Mouse (Mus musculus) adrenal gland, adult (tissue): Measurements from ENCODE around the gene Cacng5.

Experiments
- DNase-seq, 2 experiments: peaks; one replicate each; pipeline ENCODE4 v3.0.0; 2022 to 2023; ENCODE audit warnings: low spot score in 1 of 2; ENCODE audit not compliant: inconsistent age in 2 of 2

Gene Cacng5

DNA sequence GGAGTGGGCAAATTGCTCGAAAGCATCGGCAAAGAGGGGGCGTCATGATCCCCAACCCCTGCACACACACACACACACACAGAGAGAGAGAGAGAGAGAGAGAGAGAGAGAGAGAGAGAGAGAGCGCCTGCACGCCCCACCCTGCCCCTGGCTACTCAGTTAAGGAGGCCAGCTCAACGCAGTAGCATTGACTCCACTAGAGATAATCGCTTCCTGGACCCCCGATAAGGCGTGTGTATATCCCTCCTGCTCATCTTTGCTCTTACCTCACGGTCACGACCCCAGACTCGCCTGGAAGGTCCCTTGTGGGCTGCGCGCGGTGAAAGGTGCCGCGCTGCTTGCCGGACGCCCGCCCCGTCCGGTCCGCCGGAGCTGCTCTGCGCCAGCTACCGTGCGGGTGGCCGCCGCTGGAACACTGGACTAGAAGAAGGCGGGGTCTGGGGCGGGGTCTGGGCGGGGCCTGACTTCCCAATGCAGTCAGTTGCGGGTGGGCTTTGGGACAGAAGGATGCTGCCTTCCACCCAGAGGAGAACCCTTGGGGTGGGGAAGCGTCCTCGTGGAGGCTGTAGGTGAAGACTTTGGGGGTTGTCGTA is at the start of gene Cacng5:
TSS of gene Cacng5 (minus strand) at position 422 of the 593 bp plus-strand sequence.
- DNase-seq: peak in 1 of 2 experiments; percentile 28

GRCm38 (mm10) chr11:107957566-107958350 is 42.9 kb upstream of the Cacng5 start:
- DNase-seq: no peak

DNA sequence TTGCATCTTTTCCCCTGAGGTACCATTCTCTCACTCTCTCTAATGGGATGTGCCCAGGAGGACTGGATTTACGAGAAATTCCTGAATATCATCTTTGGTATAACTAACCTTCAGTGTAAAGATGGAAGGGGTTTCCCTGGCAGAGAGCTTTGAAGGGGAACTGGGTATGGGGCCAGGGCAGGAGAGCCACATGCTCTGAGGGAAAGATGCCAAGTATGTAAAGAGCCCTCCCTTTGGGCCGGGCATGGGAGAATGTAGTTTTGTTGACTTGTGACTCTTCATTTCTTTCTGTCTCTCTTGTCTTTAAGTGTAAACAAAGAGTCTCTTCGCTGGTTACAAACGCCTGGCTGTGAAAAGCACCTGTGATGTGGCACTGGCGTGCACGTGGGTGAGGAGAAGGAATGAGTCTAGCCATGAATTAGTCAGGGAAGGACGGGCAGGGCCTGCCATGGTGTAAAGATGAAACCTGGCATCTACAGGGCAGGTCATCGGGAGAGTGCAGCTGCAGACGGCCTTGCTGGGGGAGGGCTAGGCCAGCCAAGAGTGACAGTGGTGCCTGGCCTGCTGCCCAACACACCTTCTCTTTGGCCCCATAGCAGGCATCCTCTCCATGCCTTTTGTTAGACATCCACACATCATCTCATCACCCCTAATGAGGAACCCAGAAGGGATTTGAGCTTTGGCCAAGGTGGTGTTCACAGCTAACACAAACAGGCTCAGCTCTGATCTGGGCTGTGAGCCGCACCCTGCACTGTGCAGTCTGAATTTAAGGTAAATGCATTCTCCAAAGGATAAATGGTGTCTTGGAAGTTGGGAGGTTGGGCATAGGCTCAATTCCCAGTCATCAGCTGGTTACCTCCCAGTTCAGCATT is 40.6 kb upstream of the Cacng5 start:
- DNase-seq: no peak

DNA sequence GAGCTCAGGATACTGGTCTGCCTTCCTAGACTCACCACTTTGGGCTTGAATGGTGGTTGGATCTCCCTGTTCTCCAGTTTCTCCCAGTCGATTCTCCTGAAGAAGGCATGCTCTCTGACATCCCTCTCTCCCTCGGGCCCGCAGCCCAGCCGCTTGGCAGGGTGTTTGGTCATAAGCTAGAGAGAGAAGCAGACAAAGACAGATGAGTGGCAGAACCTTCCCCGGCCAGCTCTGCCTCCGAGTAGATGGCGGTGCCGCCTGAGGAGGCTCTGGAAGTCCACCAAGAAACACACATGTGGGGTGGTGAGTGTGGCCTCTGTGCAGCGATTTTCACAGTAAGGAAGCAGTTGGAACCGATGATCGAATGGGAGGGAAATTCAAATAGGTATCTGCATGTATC is 36.6 kb upstream of the Cacng5 start:
- DNase-seq: no peak

- no peak for DNase-seq
Observed at GRCm38 (mm10) chr11:107950658-107951057, 35.8 kb upstream of the Cacng5 start.

DNA sequence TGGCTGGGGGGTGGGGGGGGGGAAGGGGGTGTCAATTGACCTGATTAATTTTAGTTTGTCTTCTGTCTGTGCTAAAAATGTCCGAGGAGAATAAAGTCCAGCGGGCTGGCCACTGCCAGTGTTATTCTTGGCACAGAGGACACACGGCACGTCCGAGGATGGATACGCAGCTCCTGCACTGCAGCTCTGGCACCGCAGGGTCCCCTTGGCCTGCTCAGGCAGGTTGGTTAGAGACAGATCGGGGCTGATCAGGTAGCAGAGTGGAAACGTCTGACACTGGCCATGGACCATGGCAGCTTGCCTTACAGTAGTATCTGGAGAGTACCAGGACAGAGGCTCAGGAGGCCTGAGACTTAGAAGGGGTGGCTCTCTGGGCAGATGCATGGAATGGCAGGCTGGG is 35.4 kb upstream of the Cacng5 start:
- DNase-seq: no peak

- DNase-seq: peak in 1 of 2 experiments; percentile 30
Observed at GRCm38 (mm10) chr11:107947951-107948350, 33.1 kb upstream of the Cacng5 start.

GRCm38 (mm10) chr11:107946823-107947222 is 32.0 kb upstream of the Cacng5 start:
- no peak for DNase-seq

DNA sequence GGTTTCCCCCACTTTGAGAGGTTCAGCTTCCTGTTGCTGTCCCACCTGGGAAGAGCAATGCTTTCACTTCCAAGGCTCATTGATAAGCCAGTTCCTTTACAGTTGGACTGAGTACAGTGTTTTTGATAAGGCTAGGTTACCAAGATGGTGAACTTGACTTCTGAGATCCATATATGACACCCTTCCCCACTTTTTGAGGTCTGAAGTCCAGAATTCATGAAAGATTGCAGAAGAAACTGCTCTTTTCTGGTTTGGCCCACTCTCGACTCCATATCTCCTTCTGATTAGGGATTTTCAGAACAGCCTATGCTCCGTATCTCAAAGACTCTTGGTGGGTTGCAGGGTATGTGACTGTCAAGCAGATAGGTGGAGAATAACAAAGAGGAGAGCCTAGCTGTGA is 22.1 kb upstream of the Cacng5 start:
- DNase-seq: no peak

DNA sequence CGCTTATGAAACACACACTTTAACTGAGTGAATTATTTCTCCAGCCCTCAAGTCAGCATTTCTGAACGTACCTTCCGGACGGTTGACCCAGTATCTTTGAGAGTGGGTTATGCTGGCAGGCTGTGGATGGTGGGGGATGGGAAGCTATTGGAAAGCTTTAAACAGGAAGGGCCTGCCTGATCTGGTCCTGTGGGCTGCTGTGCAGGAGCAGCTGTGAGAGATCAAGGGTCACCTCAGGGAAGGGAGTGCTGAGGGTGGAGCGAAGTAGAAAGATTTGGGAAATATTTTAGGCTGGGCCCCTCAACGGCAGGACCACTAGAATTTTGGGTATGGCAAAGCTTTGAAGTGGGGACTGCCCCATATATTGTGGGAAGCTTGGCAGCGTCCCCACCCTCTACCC is 16.9 kb upstream of the Cacng5 start:
- no peak for DNase-seq

DNA sequence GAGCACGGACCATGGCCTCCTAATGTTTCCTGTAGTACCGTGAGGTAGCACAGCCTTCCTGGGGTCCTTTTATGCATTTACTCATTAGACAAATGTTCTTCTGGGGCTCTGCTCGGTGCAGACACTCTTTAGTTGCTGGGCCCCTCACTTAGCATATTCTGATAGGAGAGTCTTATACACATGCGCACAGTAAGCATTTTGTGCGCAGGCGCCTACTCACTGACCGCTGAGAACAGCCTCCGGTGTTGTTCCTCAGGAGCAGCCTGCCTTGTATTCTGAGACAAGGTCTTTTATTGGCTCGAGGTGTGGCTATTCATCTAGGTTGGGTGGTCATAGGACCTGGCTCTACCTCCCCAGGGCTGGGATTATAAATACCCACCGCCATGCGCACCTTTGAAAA is 16.4 kb upstream of the Cacng5 start:
- DNase-seq: no peak

- DNase-seq: no peak
Observed at GRCm38 (mm10) chr11:107929712-107930111, 14.9 kb upstream of the Cacng5 start.

GRCm38 (mm10) chr11:107919852-107920508 is 5.1 kb upstream of the Cacng5 start:
- peak in 1 of 2 experiments; percentile 52 for DNase-seq

DNA sequence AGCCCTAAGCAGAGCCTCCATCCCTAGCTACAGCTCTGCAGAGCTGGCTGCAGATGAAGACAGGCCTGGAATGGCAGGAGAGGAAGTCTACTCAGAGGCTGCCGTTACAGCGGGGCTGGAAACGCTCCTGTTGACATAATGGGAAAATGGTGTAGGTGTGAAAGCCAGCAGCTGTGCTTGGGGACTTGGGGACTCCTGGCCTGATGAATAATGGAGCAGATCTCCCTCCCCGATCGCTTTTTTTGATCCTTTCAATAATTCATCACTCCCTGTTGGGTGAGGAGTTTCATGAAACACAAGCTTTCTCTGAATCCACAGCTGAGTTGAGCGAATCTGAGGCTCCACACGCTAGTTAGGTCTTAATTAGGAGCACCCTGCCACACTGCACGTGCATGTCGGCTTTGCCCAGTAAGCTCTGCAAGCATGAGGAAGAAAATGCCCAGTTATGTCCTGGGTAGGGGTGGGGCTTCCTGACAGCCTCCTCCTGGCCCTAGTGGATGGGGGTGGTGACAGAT is 2.9 kb upstream of the Cacng5 start:
- DNase-seq: no peak

GRCm38 (mm10) chr11:107913317-107913716 is 1.5 kb downstream of the Cacng5 start:
- peak in 1 of 2 experiments; percentile 24 for DNase-seq

- no peak for DNase-seq
Observed at GRCm38 (mm10) chr11:107905364-107905763, 9.5 kb downstream of the Cacng5 start.

DNA sequence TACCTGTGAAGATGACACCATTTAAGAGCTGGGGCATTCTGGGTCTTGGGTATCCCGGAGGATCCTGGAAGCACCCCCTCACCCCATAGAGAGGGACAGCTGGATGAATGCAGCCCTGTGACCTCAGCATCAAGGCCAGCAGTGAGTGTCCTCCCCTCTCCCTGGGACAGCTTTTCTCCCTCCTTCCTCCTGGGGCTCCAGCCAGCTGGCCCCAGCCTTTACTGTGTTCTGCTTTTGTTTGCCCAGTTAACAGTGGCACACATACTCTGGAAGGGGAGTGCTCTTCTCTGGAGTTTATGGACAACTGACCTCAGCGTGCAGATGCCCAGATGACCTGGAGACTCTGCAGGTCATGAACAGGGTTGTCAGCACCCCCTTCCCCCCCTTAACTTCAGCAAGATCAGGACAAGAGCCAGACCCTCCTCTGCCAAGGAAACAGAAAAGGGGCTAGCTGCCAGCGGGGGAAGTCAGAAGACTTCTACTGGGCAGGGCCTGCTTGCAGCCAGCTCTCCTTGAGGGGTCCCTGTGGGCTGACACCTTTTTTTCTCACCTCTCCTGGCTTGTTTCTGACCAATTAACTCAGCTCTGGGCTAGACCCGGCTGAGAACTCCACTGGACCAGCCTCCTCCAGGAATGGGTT is 10.8 kb downstream of the Cacng5 start:
- peak; percentile 21 to 70 for DNase-seq

- no peak for DNase-seq
Observed at GRCm38 (mm10) chr11:107900470-107900869, 14.4 kb downstream of the Cacng5 start.

DNA sequence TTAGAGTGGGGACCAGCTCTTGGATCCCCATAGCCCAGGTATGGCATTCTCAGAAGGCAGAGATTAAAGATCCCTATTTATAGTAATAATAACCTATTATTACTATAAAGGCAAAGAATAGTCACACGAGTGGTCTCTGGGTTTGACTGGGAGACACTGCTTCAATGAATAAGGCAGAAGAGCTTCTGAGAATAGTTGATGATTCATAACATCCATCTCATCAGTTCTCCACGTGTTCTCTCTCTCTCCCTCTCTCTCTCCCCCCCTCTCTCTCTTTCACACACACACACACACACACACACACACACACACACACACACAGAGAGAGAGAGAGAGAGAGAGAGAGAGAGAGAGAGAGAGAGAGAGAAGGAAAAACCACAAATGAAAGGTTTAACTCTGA is 16.2 kb downstream of the Cacng5 start:
- DNase-seq: no peak

DNA sequence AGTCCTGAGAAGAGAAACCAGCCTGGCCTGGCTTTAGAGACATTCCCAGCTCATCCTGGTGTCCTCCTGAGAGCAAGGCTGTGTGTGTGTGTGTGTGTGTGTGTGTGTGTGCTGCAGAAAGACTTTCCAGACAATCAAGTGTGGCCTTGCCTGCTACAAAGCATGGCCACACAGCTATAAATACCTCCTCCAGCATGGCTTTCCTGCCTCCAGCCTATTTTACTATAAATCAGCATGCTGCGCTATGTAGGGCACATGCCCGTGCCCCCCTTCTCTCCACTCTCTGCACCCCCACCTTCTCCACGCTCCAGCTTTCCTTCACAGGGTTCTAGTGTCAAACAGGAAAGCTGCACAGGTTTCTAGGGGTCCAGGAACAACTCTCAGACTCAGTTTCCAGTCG is 19.2 kb downstream of the Cacng5 start:
- DNase-seq: peak in 1 of 2 experiments; percentile 39
